Mouse (Mus musculus): ENCODE measurements at regions not wholly inside any gene's neighbourhood (a gene's known extent, or its start where the extent isn't known, plus 50 kb on each side); places are given as distances from the start of the nearest gene placed in this dataset.

DNA sequence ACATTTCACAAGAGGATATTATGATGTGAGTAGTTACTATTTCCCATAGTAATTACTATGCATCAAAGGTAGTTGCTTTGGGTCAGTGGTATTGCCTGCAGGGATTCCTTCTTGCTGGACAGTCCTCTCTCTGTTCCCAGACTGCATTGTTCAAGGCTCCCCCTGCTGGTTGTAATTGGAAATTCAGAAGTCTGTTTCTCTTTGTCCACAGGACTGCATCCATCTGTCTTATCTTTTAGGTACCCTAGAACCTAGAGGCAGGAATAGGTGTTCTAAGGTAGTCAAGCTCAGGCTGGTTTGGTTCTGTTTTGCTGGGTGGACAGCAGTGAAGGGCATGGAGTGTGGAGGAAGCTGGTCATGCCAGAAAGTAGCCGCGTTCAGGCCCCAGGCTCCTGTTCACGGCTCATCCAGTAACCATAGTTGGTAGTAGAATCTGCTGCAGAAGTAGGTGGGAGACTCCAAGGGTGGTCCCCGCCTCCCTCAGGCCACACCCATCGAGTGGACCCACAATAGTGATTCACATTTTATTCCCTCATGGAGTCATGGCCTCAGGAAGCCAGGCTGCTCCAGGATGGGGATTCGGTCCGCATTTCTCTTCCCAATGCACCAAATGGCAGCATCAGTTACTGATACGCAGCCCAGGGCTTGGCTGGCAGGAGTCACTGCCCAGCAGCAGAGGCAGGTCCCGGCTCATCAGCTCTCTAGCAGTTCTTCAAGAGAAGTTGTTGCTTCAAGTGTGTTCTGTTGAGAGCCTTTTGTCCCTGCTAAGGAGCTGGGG, 51.7 kb upstream of the Caprin1 start:
- no peaks in the 10 kb centered on the region for H3K27me3 ChIP-seq (ENCODE audit: control insufficient read depth, insufficient read depth, low read length)
- peak; percentile 54 for DNase-seq
- H3K4me3 ChIP-seq (ENCODE audit: control insufficient read depth, insufficient read depth, low read length) = no peak overlapping the region
- H3K4me1 ChIP-seq (replicated peaks; ENCODE audit: control insufficient read depth, insufficient read depth, low read length) = no peaks in the 10 kb centered on the region
- 83% methylated on average over 9 of the region's 9 CpGs for WGBS
- no peak overlapping the region for H3K27ac ChIP-seq (ENCODE audit: control insufficient read depth, insufficient read depth, low read length)
- TF ChIP-seq CTCF (IDR thresholded peaks at IDR 0.05; ENCODE audit: borderline replicate concordance, control insufficient read depth, extremely low read depth, insufficient read depth, low read length, poor library complexity) = no peak
- no peak for TF ChIP-seq POLR2A (IDR thresholded peaks at IDR 0.05; ENCODE audit: control insufficient read depth, extremely low read depth, insufficient read depth, low read length, poor library complexity)
- no peaks in the 10 kb centered on the region for H3K36me3 ChIP-seq (ENCODE audit: control insufficient read depth, insufficient read depth, low read length)

DNA sequence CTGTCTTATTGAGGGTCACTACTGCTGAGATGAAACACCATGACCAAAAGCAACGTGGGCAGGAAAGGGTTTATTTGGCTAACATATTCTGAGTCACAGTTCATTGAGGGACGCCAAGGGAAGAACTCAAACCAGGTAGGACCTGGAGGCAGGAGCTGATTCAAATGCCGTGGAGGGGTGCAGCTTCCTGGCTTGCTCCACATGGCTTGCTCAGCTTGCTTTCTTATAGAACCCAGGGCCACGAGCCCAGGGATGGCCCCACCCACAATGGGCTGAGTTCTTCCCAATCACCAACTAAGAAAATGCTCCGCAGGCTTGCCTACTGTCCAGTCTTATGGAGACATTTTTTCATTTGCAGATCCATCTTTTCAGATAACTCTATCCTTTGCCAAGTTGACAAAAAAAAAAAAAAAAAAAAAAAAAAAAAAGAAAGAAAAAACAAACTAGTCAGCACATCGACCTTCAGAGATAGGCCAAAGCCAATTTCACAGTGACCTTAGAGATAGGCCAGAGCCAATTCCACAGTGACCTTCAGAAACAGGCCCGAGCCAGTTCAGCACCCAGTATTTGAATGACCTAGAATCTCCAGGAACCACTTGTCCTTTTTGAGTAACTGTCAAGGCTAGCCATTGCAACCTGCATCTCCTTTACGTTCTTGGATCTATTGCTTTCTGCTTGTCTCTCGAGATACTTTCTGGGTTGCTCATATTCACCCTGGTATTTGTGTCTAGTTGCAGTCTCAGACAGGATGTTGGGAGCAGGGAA, 52.5 kb upstream of the Caprin1 start:
- TF ChIP-seq POLR2A (IDR thresholded peaks at IDR 0.05; ENCODE audit: control insufficient read depth, extremely low read depth, insufficient read depth, low read length, poor library complexity) (no peak), CTCF (IDR thresholded peaks at IDR 0.05; ENCODE audit: borderline replicate concordance, control insufficient read depth, extremely low read depth, insufficient read depth, low read length, poor library complexity) (no peak)
- H3K27ac ChIP-seq (ENCODE audit: control insufficient read depth, insufficient read depth, low read length) = no peak overlapping the region
- 94% methylated on average over 9 of the region's 9 CpGs for WGBS

DNA sequence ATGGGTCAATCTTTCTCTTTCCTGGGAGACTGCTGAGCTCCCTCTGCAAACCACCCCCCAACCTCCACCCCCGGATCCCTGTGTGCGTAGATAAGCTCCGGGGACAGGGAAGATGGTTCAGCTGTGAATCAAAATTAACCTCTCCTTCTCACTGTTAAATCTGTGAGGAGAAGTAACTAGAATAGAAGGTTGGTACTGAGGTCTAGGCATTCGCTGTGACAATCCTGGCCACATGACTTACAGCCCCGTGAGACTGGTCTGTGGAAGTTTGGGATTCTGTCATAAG, 53.0 kb upstream of the Caprin1 start:
- Histone ChIP-seq H3K36me3 (ENCODE audit: control insufficient read depth, insufficient read depth, low read length) (no peaks in the 10 kb centered on the region), H3K27ac (ENCODE audit: control insufficient read depth, insufficient read depth, low read length) (no peak overlapping the region), H3K27me3 (ENCODE audit: control insufficient read depth, insufficient read depth, low read length) (no peaks in the 10 kb centered on the region), H3K4me1 (replicated peaks; ENCODE audit: control insufficient read depth, insufficient read depth, low read length) (no peaks in the 10 kb centered on the region), H3K4me3 (ENCODE audit: control insufficient read depth, insufficient read depth, low read length) (no peak overlapping the region)
- no peak for DNase-seq
- WGBS = 94% methylated on average over 5 of the region's 5 CpGs
- no peak for TF ChIP-seq POLR2A (IDR thresholded peaks at IDR 0.05; ENCODE audit: control insufficient read depth, extremely low read depth, insufficient read depth, low read length, poor library complexity)
- no peak for TF ChIP-seq CTCF (IDR thresholded peaks at IDR 0.05; ENCODE audit: borderline replicate concordance, control insufficient read depth, extremely low read depth, insufficient read depth, low read length, poor library complexity)

More for the DNA sequence above, 52.5 kb upstream of the Caprin1 start:
- Histone ChIP-seq H3K27me3 (ENCODE audit: control insufficient read depth, insufficient read depth, low read length) (no peaks in the 10 kb centered on the region), H3K36me3 (ENCODE audit: control insufficient read depth, insufficient read depth, low read length) (no peaks in the 10 kb centered on the region), H3K4me1 (replicated peaks; ENCODE audit: control insufficient read depth, insufficient read depth, low read length) (no peaks in the 10 kb centered on the region), H3K4me3 (ENCODE audit: control insufficient read depth, insufficient read depth, low read length) (no peak overlapping the region)
- DNase-seq = no peak

DNA sequence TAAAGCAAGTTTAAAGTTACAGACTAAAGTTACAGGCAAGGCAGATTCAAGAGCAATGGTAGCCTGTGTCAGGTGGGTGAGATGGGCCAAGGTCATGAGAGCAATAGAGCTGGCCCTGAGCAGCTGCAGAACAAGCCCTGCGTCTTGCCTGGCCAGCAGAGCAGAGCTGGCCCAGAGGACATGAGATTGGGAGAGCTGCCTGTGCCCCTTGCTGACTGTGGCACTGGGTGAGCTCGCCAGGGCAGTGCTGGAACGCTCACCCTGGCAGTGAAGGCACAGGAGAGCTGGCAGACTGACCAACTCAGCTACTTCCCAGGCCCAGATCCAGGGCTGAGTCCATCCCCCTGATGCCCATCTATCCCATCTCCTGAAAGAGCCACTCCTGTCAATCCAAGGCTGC, 53.7 kb upstream of the Caprin1 start:
- 89% methylated on average over 3 of the region's 3 CpGs for WGBS
- no peak overlapping the region for H3K27ac ChIP-seq (ENCODE audit: control insufficient read depth, insufficient read depth, low read length)
- no peaks in the 10 kb centered on the region for H3K27me3 ChIP-seq (ENCODE audit: control insufficient read depth, insufficient read depth, low read length)
- no peaks in the 10 kb centered on the region for H3K36me3 ChIP-seq (ENCODE audit: control insufficient read depth, insufficient read depth, low read length)
- no peak for TF ChIP-seq CTCF (IDR thresholded peaks at IDR 0.05; ENCODE audit: borderline replicate concordance, control insufficient read depth, extremely low read depth, insufficient read depth, low read length, poor library complexity)
- no peak for TF ChIP-seq POLR2A (IDR thresholded peaks at IDR 0.05; ENCODE audit: control insufficient read depth, extremely low read depth, insufficient read depth, low read length, poor library complexity)
- no peak overlapping the region for H3K4me3 ChIP-seq (ENCODE audit: control insufficient read depth, insufficient read depth, low read length)
- no peak for DNase-seq
- no peaks in the 10 kb centered on the region for H3K4me1 ChIP-seq (replicated peaks; ENCODE audit: control insufficient read depth, insufficient read depth, low read length)

DNA sequence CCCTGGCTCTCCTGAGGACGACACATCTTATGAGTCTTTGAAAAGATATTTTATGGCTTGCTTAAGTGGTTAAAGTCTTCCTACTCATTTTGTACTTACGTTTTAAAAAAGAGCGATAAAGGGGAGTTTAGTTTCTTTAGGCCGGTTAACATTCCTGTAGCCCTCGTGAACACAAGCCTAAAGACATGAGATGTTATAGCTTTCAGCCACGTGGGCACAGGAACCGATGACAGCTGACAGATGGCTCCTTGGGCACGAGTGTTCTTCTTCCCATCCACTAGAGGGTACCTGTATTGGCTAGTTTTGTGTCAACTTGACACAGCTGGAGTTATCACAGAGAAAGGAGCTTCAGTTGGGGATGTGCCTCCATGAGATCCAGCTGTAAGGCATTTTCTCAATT, 63.8 kb upstream of the Caprin1 start:
- Histone ChIP-seq H3K27ac (ENCODE audit: control insufficient read depth, insufficient read depth, low read length) (no peak overlapping the region), H3K27me3 (ENCODE audit: control insufficient read depth, insufficient read depth, low read length) (no peaks in the 10 kb centered on the region), H3K4me3 (ENCODE audit: control insufficient read depth, insufficient read depth, low read length) (no peak overlapping the region), H3K4me1 (replicated peaks; ENCODE audit: control insufficient read depth, insufficient read depth, low read length) (no peaks in the 10 kb centered on the region), H3K36me3 (ENCODE audit: control insufficient read depth, insufficient read depth, low read length) (no peaks in the 10 kb centered on the region)
- no peak for TF ChIP-seq CTCF (IDR thresholded peaks at IDR 0.05; ENCODE audit: borderline replicate concordance, control insufficient read depth, extremely low read depth, insufficient read depth, low read length, poor library complexity)
- no peak for DNase-seq
- 79% methylated on average over 8 of the region's 8 CpGs for WGBS

DNA sequence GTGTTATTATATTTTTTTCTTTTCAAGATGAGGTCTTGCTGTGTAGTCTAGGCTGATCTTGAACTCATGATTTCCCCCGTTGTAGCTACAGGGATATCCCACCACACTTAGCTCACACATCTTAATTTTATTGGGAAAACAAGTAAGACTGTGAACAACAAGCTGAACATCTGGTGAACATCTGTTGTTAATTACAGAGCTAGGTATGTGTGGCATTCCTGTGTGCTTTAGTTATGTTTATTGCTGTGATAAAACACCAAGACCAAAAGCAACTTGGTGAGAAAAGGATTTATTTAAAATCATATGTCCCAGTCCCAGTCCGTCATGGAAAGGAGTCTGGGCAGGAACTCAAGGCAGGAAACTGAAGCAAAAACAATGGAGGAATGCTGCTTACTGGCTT, 66.8 kb upstream of the Caprin1 start:
- no peak for DNase-seq
- H3K4me1 ChIP-seq (replicated peaks; ENCODE audit: control insufficient read depth, insufficient read depth, low read length) = no peaks in the 10 kb centered on the region
- H3K4me3 ChIP-seq (ENCODE audit: control insufficient read depth, insufficient read depth, low read length) = no peak overlapping the region
- H3K36me3 ChIP-seq (ENCODE audit: control insufficient read depth, insufficient read depth, low read length) = no peaks in the 10 kb centered on the region
- no peak overlapping the region for H3K27ac ChIP-seq (ENCODE audit: control insufficient read depth, insufficient read depth, low read length)
- H3K27me3 ChIP-seq (ENCODE audit: control insufficient read depth, insufficient read depth, low read length) = no peaks in the 10 kb centered on the region
- no peak for TF ChIP-seq CTCF (IDR thresholded peaks at IDR 0.05; ENCODE audit: borderline replicate concordance, control insufficient read depth, extremely low read depth, insufficient read depth, low read length, poor library complexity)
- TF ChIP-seq POLR2A (IDR thresholded peaks at IDR 0.05; ENCODE audit: control insufficient read depth, extremely low read depth, insufficient read depth, low read length, poor library complexity) = no peak
- WGBS = 87% methylated on average over 2 of the region's 2 CpGs
